In genomic region chr10:127016488-127016887, GRCm38 (mm10) we compare ENCODE assay signal across 14 mouse cellular contexts. TPM values are rescaled to one million over a fixed set of nuclear protein-coding genes. Genes with fewer than 3 reads are reported as not detected.
DNase-seq lines count a peak whose midpoint lies in the region; ATAC-seq and TF ChIP-seq lines count a peak whose summit lies in the region.
"Had no signal": no experiment of that assay in that cellular context is flagged by ENCODE, and none has a peak within 500 bp of the region (broad histone marks: within the 10 kb centered on the region; RNA-seq: fewer than 3 reads in every experiment).

No protein-coding gene starts in this region.

- no peak overlapping the region for H3K27ac ChIP-seq in liver, embryonic 14.5 days
- no peak overlapping the region for H3K27ac ChIP-seq in liver, embryonic 11.5 days (ENCODE audit: low read depth, low read length)
- H3K27ac ChIP-seq in intestine, postnatal 0 days (ENCODE audit: low read depth, low read length): no peak overlapping the region
- H3K27ac ChIP-seq in limb, embryonic 13.5 days: no peak overlapping the region; the same call in 1 of the 2 replicates
- H3K27ac ChIP-seq: forebrain, embryonic 12.5 days; heart, embryonic 15.5 days; midbrain, embryonic 13.5 days had no signal

- H3K9me3 ChIP-seq in liver, embryonic 14.5 days (ENCODE audit: control insufficient read depth, low read length): no peaks in the 10 kb centered on the region
- H3K9me3 ChIP-seq in liver, embryonic 11.5 days (ENCODE audit: control insufficient read depth, low read length): no peaks in the 10 kb centered on the region
- no peaks in the 10 kb centered on the region for H3K9me3 ChIP-seq in intestine, postnatal 0 days (ENCODE audit: control insufficient read depth)
- H3K9me3 ChIP-seq in limb, embryonic 13.5 days: no peaks in the 10 kb centered on the region
- H3K9me3 ChIP-seq: forebrain, embryonic 12.5 days; heart, embryonic 15.5 days; midbrain, embryonic 13.5 days had no signal

- TF ChIP-seq CTCF in liver, embryonic 14.5 days (IDR thresholded peaks at IDR 0.05; ENCODE audit: low read depth): peak; percentile 29; the same call in 1 of the 2 replicates
- TF ChIP-seq CTCF in intestine, postnatal 0 days (IDR thresholded peaks at IDR 0.05; ENCODE audit: low read depth): peak; percentile 63

- H3K27me3 ChIP-seq in liver, embryonic 14.5 days (ENCODE audit: control insufficient read depth, insufficient read depth, low read length): no peaks in the 10 kb centered on the region
- no peaks in the 10 kb centered on the region for H3K27me3 ChIP-seq in liver, embryonic 11.5 days (replicated peaks; ENCODE audit: control insufficient read depth, insufficient read depth, low read length)
- no peaks in the 10 kb centered on the region for H3K27me3 ChIP-seq in intestine, postnatal 0 days (replicated peaks; ENCODE audit: control insufficient read depth, insufficient read depth, low read length)
- H3K27me3 ChIP-seq in limb, embryonic 13.5 days: no peaks in the 10 kb centered on the region
- H3K27me3 ChIP-seq: forebrain, embryonic 12.5 days; heart, embryonic 15.5 days; midbrain, embryonic 13.5 days; Patski had no signal

- no peak overlapping the region for H3K9ac ChIP-seq in liver, embryonic 14.5 days (replicated peaks)
- H3K9ac ChIP-seq in liver, embryonic 11.5 days (ENCODE audit: low read depth, low read length): no peak overlapping the region
- H3K9ac ChIP-seq in intestine, postnatal 0 days (ENCODE audit: low read depth, low read length): no peak overlapping the region
- no peak overlapping the region for H3K9ac ChIP-seq in limb, embryonic 13.5 days
- H3K9ac ChIP-seq: forebrain, embryonic 12.5 days; heart, embryonic 15.5 days; midbrain, embryonic 13.5 days had no signal

- ATAC-seq in liver, embryonic 14.5 days (ENCODE audit: insufficient read depth): no peak
- ATAC-seq in liver, embryonic 11.5 days (replicated peaks; ENCODE audit: low FRiP score): no peak
- no peak for ATAC-seq in intestine, postnatal 0 days
- ATAC-seq in limb, embryonic 13.5 days (ENCODE audit: low FRiP score, low read depth): peak; percentile 72; the same call in 1 of the 2 replicates
- ATAC-seq: midbrain, embryonic 13.5 days; Patski had no signal

- no peaks in the 10 kb centered on the region for H3K4me1 ChIP-seq in liver, embryonic 14.5 days (replicated peaks; ENCODE audit: control insufficient read depth in 2 of 2, insufficient read depth in 2 of 2, low read length in 1 of 2)
- no peaks in the 10 kb centered on the region; the same call in 1 of the 2 replicates for H3K4me1 ChIP-seq in liver, embryonic 11.5 days (replicated peaks; ENCODE audit: control insufficient read depth, insufficient read depth, low read length)
- no peaks in the 10 kb centered on the region for H3K4me1 ChIP-seq in intestine, postnatal 0 days (replicated peaks; ENCODE audit: control insufficient read depth, insufficient read depth, low read length)
- peaks cover 21% of the 10 kb centered on the region for H3K4me1 ChIP-seq in limb, embryonic 13.5 days
- H3K4me1 ChIP-seq: heart, embryonic 15.5 days; midbrain, embryonic 13.5 days had no signal

- no peaks in the 10 kb centered on the region for H3K36me3 ChIP-seq in liver, embryonic 14.5 days (replicated peaks; ENCODE audit: control insufficient read depth, insufficient read depth, low read depth)
- H3K36me3 ChIP-seq in liver, embryonic 11.5 days (ENCODE audit: control insufficient read depth, insufficient read depth, low read length): no peaks in the 10 kb centered on the region
- no peaks in the 10 kb centered on the region for H3K36me3 ChIP-seq in intestine, postnatal 0 days (ENCODE audit: control insufficient read depth, insufficient read depth)
- no peaks in the 10 kb centered on the region for H3K36me3 ChIP-seq in limb, embryonic 13.5 days
- H3K36me3 ChIP-seq: heart, embryonic 15.5 days; midbrain, embryonic 13.5 days had no signal

- TF ChIP-seq EP300 in liver, embryonic 14.5 days (IDR thresholded peaks at IDR 0.05; ENCODE audit: low read depth): no peak

- H3K4me2 ChIP-seq in liver, embryonic 14.5 days (ENCODE audit: low read depth): no peak overlapping the region
- no peak overlapping the region for H3K4me2 ChIP-seq in liver, embryonic 11.5 days
- H3K4me2 ChIP-seq in intestine, postnatal 0 days (replicated peaks; ENCODE audit: low read depth): no peak overlapping the region
- peak overlapping the region; percentile 2; the same call in 1 of the 2 replicates for H3K4me2 ChIP-seq in limb, embryonic 13.5 days (replicated peaks)
- H3K4me2 ChIP-seq: forebrain, embryonic 12.5 days; heart, embryonic 15.5 days; midbrain, embryonic 13.5 days had no signal

- H3K4me3 ChIP-seq in liver, embryonic 14.5 days (ENCODE audit: insufficient read depth in 1 of 2, low read depth in 2 of 2, low read length in 2 of 2): no peak overlapping the region
- no peak overlapping the region for H3K4me3 ChIP-seq in liver, embryonic 11.5 days (ENCODE audit: low read depth, low read length)
- no peak overlapping the region for H3K4me3 ChIP-seq in intestine, postnatal 0 days (ENCODE audit: low read depth, low read length)
- H3K4me3 ChIP-seq in limb, embryonic 13.5 days: no peak overlapping the region
- H3K4me3 ChIP-seq: forebrain, embryonic 12.5 days; heart, embryonic 15.5 days; midbrain, embryonic 13.5 days had no signal

- no peak for DNase-seq in liver, embryonic 14.5 days (ENCODE audit: low read depth in 3 of 3, low spot score in 3 of 3)
- DNase-seq in liver, embryonic 11.5 days (ENCODE audit: low spot score): no peak
- DNase-seq in NIH3T3 (ENCODE audit: low read depth): peak; percentile 57
- no peak for DNase-seq in ovary, postnatal 36 days (ENCODE audit: low spot score)
- DNase-seq in right cerebral cortex, postnatal 36 days (ENCODE audit: low spot score in 2 of 2): no peak
- DNase-seq in urinary bladder, postnatal 4 days (ENCODE audit: low spot score in 2 of 2): no peak
- DNase-seq: layer of hippocampus, postnatal 36 days; thymus, postnatal 25 days had no signal

- WGBS in liver, embryonic 14.5 days (ENCODE audit: insufficient replicate concordance): 49% methylated on average over 5 of the region's 5 CpGs
- 55% methylated on average over 5 of the region's 5 CpGs for WGBS in liver, embryonic 11.5 days
- WGBS in intestine, postnatal 0 days: 66% methylated on average over 5 of the region's 5 CpGs
- 45% methylated on average over 5 of the region's 5 CpGs for WGBS in limb, embryonic 13.5 days

RNA-seq across cellular contexts. Expression of gene Tsfm, which starts 14.2 kb away (rescaled TPM):
- polyA plus RNA-seq in liver, embryonic 14.5 days (2012; rRNA removed): 22.8 and 26.7 TPM in 2 replicates
- polyA plus RNA-seq in liver, embryonic 14.5 days (2014; fragmentation: Nextera tagmentation; extraction: Ambion mirVana): 40.7 and 49.2 TPM in 2 replicates
- 110 and 119 TPM in 2 replicates for polyA plus RNA-seq in liver, embryonic 11.5 days (2014; fragmentation: Nextera tagmentation; extraction: Ambion mirVana)
- polyA plus RNA-seq in intestine, postnatal 0 days (2015; fragmentation: Nextera tagmentation; extraction: Ambion mirVana): 42.4 and 43.7 TPM in 2 replicates
- 80.8 and 81.1 TPM in 2 replicates for polyA plus RNA-seq in limb, embryonic 13.5 days (2015; fragmentation: Nextera tagmentation; extraction: Ambion mirVana)

RNA-seq across cellular contexts. Expression of gene Avil, which starts 16.0 kb away (rescaled TPM):
- polyA plus RNA-seq in liver, embryonic 14.5 days (2012; rRNA removed): 0.02 and 0.12 TPM in 2 replicates
- 0.03 TPM in 1 of 2 replicates, not detected in the other for polyA plus RNA-seq in liver, embryonic 14.5 days (2014; fragmentation: Nextera tagmentation; extraction: Ambion mirVana)
- polyA plus RNA-seq in liver, embryonic 11.5 days (2014; fragmentation: Nextera tagmentation; extraction: Ambion mirVana): 0.10 and 0.13 TPM in 2 replicates
- polyA plus RNA-seq in intestine, postnatal 0 days (2015; fragmentation: Nextera tagmentation; extraction: Ambion mirVana): 0.20 and 0.52 TPM in 2 replicates
- polyA plus RNA-seq in limb, embryonic 13.5 days (2015; fragmentation: Nextera tagmentation; extraction: Ambion mirVana): 0.32 and 0.56 TPM in 2 replicates
- polyA plus RNA-seq: forebrain, embryonic 12.5 days had no signal

RNA-seq across cellular contexts. Expression of gene Mettl1, which starts 24.7 kb away (rescaled TPM):
- polyA plus RNA-seq in liver, embryonic 14.5 days (2012; rRNA removed): 10.6 and 12.5 TPM in 2 replicates
- 18.1 and 19.3 TPM in 2 replicates for polyA plus RNA-seq in liver, embryonic 14.5 days (2014; fragmentation: Nextera tagmentation; extraction: Ambion mirVana)
- polyA plus RNA-seq in liver, embryonic 11.5 days (2014; fragmentation: Nextera tagmentation; extraction: Ambion mirVana): 54.1 and 58.1 TPM in 2 replicates
- polyA plus RNA-seq in intestine, postnatal 0 days (2015; fragmentation: Nextera tagmentation; extraction: Ambion mirVana): 19.8 and 22.1 TPM in 2 replicates
- polyA plus RNA-seq in limb, embryonic 13.5 days (2015; fragmentation: Nextera tagmentation; extraction: Ambion mirVana): 65.5 and 66.9 TPM in 2 replicates

RNA-seq across cellular contexts. Expression of gene Eef1akmt3, which starts 24.8 kb away (rescaled TPM):
- 0.08 and 0.09 TPM in 2 replicates for polyA plus RNA-seq in liver, embryonic 14.5 days (2012; rRNA removed)
- polyA plus RNA-seq in liver, embryonic 14.5 days (2014; fragmentation: Nextera tagmentation; extraction: Ambion mirVana): 0.04 TPM in 1 of 2 replicates, not detected in the other
- 0.11 and 0.23 TPM in 2 replicates for polyA plus RNA-seq in liver, embryonic 11.5 days (2014; fragmentation: Nextera tagmentation; extraction: Ambion mirVana)
- polyA plus RNA-seq in intestine, postnatal 0 days (2015; fragmentation: Nextera tagmentation; extraction: Ambion mirVana): 0.16 and 0.17 TPM in 2 replicates
- polyA plus RNA-seq in limb, embryonic 13.5 days (2015; fragmentation: Nextera tagmentation; extraction: Ambion mirVana): 1.0 and 1.1 TPM in 2 replicates

RNA-seq across cellular contexts. Expression of gene Cyp27b1, which starts 31.6 kb away (rescaled TPM):
- 0.07 and 0.08 TPM in 2 replicates for polyA plus RNA-seq in liver, embryonic 14.5 days (2012; rRNA removed)
- polyA plus RNA-seq in liver, embryonic 14.5 days (2014; fragmentation: Nextera tagmentation; extraction: Ambion mirVana): not detected in 2 replicates
- polyA plus RNA-seq in liver, embryonic 11.5 days (2014; fragmentation: Nextera tagmentation; extraction: Ambion mirVana): not detected in 2 replicates
- not detected in 2 replicates for polyA plus RNA-seq in intestine, postnatal 0 days (2015; fragmentation: Nextera tagmentation; extraction: Ambion mirVana)
- polyA plus RNA-seq in limb, embryonic 13.5 days (2015; fragmentation: Nextera tagmentation; extraction: Ambion mirVana): 0.10 and 0.15 TPM in 2 replicates
